Mouse (Mus musculus): ENCODE measurements at regions not wholly inside any gene's neighbourhood (a gene's known extent, or its start where the extent isn't known, plus 50 kb on each side); places are given as distances from the start of the nearest gene placed in this dataset.

GRCm38 (mm10) chr10:98500315-98500714, 413.9 kb upstream of the Atp2b1 start:
- no peak for TF ChIP-seq CTCF (IDR thresholded peaks at IDR 0.05; ENCODE audit: low read depth)
- no peak for TF ChIP-seq EP300 (IDR thresholded peaks at IDR 0.05; ENCODE audit: low read depth)

Data from liver, postnatal 0 days (tissue).